Mouse (Mus musculus) thymus, postnatal 36 days (tissue): ENCODE results near the gene Cdc14a.

Experiments
- DNase-seq, 2 experiments: peaks; one replicate each; pipeline ENCODE4 v3.0.0; 2022; ENCODE audit warnings: mixed read lengths in 2 of 2

Gene Cdc14a

GRCm38 (mm10) chr3:116327001-116327615 is 96.7 kb downstream of the Cdc14a start:
- DNase-seq: peak; percentile 74 to 78

DNA sequence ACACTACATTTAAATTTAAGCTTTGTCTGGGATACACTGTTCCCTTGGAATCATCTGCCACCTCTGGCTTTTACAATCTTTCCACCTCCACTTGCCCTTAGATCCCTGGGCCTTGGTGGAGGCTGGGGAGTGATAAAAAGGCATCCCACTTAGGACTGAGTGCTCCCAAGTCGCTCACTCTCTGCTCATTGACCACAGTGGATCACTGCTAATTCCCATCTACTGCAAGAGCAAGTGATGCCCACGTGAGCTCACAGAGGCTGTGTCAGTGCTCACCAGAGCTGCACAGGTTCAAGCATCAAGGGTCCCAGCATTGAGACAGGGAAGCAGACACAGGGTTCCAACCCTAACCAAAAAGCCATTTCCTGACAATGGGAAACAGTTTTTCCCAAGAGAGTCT is 98.3 kb downstream of the Cdc14a start:
- no peak for DNase-seq

DNA sequence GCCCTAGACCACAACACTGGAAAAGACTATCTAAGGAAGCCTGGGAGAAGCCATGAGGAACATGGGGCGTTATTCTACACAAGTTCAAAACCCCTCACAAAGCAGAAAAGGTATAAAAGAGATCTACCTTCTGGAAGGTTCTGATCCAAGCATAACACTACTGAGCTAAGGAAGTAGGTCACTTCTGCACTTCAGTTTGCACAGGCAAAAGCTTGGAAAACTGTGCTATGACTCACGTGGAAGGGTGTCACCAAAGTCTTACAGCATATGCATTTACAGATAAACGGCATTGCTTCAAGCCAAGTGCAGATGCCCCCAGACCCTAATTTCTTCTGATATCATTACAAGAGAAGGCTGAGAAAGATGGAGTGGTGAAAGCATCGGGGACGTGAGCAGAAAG is 104.1 kb downstream of the Cdc14a start:
- DNase-seq: no peak

- no peak for DNase-seq
Measured at GRCm38 (mm10) chr3:116311838-116312237, 112.0 kb downstream of the Cdc14a start.

GRCm38 (mm10) chr3:116311173-116311572 is 112.7 kb downstream of the Cdc14a start:
- DNase-seq: no peak

- DNase-seq: no peak
Measured at GRCm38 (mm10) chr3:116310672-116311071, 113.2 kb downstream of the Cdc14a start.

DNA sequence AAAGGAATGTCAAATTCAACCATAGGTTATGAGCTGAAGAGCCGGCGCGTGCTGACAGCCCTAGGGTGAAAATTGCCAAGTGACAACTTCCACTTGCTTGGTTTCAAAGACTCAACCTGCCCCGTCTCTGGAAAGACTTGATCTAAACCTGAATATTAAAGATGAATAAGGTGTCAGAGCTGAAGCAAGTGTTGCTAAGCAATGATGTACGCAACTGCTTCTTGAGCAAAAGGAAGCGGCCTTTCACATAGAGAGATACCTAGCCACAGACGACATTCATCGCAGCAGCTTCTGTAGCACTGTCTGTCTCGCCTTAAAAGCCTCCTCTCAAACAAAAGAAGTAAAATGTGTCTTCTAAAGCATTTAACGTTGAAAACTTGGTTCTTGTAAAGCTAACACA is 113.8 kb downstream of the Cdc14a start:
- no peak for DNase-seq

DNA sequence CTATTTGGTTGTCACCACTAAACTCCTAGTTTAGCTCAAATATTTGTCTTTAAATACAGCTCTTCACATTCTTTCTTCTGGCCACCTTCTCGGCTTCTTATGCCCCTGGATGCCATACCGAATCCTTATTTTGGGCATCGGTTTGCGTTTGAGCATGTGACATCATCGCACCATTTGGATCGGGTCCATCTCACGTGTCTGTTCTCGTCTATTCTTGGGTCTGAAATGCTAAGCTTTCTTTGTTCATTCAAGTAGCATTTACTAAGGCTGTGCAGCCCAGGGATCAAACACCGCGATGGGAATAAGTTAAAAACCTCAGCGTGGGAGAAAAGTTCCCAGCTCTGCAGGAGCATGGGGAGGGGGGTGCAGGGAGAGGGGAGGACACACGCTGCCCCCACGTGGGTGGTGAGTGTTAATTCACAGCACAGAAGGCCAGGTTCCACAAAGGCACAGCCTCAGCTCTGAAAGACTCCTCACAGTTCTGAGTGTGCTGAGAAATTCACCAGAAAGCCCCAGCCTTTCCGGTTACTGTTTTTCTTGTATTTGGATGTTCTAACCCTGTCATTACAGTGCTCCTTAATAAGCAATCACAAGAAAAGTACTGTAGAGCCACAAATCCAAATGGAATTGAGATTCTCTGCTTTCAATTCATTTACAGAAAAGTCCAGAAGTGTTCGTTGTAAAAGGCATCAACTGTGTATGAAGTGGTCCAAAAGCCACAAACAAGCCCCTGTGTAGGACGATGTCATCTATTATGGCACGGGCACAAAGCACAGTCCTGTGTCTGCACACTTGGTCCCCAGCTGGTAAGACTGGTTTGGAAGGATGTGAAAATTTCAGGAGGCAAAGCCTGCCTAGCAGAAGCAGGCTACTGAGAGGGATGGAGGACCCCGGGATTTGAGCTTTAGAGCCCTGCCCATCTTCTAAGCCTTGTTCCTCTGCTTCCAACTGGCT is 118.8 kb downstream of the Cdc14a start:
- no peak for DNase-seq

GRCm38 (mm10) chr3:116302581-116302980 is 121.3 kb downstream of the Cdc14a start:
- DNase-seq: no peak

- no peak for DNase-seq
Measured at GRCm38 (mm10) chr3:116301754-116302153, 122.1 kb downstream of the Cdc14a start.

DNA sequence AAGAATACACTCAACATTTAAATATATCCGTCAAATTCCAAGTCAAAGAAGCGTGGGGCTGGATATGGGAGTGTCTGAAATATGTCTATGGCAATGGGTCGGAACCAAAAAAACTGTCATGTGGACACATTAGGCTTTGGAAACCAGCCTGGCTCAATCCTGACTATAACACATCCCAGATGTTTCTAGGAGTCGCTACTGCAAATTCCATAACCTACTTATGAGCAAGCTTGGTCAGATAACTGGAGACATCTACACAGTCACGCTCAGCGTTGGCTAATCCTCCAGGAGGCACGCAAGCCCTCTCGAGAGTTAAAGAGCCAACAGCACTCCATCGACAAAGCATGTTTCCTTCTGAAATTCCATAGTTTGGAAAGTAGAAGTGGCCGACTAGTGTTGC is 125.1 kb downstream of the Cdc14a start:
- DNase-seq: no peak

DNA sequence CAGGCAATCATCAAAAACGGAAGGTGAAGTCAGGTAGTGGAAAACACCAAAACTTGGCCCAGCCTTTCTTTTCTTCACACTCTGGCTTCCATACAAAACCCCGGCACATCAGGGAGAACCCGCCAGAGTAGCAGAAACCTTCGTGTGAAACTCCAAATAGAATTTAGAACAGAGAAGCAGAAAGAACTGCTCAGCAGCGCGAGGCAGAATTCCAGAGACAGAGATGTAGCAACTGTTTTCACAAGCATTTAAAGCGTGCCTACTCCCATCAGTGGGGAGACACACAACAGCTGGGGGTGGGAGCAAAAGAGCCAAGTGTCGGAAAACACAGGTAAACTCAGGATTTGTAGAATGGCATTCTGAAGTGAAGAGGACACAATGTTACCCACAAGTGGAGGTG is 125.8 kb downstream of the Cdc14a start:
- no peak for DNase-seq

DNA sequence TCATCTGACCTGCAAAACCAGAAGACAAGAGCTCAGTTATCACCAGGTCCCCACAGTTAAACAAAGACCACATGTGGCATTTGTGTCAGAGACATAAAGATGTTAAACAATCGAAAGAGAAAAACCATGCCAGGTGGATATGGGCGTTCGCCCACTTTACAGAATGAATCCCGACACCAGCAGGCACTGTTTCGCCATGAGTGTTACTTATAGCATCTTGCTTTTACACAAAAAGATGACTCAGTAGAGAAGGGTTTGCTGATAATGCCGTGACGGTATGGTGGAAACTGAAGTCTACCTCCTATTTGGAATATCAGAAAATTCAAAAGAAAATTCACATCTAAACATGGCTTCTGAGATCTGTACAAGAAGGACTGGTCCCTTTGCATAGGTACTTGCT is 126.7 kb downstream of the Cdc14a start:
- DNase-seq: no peak

DNA sequence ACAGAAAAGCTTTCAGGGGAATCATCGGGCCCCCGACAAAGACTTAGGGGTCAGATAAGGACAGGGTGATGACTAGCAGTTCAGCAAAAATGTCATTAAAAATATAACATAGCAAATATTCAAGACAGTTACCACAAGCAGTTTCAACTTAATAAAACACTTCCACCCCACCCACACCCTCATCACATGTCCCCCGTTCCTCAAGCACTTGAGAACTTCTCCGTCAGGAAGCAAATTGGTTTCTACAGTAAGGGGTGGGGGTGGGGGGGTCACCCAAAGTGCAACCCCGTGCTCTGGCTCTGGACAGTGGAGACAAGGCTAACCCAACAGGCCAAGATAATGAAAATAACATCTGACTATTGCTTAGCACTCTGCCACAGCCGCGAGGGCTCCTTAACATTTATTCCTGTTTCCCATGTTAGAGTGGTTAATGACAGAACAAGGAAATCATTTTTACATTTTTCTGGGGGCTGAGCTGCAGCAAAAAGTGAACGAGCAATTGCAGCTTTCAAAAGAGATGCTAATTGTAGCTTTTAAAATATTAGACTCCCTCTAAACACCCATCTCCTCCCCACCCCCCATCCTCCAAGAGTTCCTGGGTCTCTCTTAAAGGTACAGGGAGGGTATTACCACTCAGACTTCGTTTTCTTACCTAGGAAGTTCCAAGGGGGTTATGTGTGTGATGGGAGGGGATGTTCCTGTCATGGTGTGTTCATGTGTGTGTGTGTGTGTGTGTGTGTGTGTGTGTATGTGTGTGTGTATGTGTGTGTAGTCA is 133.6 kb downstream of the Cdc14a start:
- DNase-seq: no peak

DNA sequence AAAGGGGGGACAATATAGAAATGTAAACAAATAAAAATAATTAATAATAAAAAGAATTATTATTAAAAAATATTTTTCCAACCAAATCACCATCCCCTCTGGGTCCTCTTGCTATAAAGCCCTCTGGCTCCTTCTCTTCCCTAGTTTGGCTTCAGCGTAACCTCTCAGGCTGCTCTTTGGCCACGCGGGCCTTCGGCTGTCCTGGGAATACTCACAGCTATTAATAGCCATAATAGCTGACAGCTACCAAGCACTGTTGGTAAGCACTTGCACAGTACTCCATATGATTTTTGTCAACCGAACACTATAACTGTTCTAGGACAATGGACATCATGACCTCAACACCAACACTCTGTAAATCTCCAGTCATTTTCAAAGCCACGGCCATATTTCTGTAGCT is 135.0 kb downstream of the Cdc14a start:
- no peak for DNase-seq

DNA sequence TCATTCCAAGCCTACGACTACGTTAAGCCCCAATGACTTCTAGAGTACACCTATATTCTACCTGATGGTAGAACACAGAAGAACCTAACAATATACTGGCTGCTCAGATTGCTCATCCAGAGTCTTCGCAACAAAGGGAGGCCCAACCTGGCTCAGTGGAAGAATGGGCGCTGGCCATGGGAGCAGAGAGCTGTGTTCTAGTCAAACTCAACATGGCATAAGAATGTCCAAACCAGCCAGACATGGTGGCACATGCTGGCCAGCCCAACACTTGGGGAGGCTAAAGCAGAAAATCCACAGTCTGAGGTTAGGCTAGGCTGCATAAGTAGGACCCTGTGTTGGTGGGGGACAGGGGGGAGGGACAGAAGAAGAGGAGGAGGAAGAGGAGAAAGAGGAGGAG is 139.1 kb downstream of the Cdc14a start:
- no peak for DNase-seq

DNA sequence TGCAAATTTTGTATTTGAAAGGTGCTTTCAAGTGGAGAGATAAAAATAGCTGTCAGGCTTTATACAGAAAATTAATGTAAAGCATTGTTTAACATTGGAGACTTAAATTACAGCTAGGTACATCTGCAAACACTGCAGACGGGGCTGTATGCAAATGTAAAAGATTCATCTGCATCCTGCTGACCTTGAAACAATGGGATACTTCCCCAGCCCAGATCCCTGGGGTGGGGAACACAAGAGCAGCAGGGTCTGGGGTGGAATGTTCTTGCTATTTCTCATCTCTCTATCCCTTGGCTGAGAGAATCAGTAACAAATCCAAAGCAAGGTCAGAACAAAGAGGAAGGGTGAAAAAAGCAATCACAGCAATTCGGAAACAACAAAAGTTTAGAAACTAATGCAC is 139.8 kb downstream of the Cdc14a start:
- no peak for DNase-seq

DNA sequence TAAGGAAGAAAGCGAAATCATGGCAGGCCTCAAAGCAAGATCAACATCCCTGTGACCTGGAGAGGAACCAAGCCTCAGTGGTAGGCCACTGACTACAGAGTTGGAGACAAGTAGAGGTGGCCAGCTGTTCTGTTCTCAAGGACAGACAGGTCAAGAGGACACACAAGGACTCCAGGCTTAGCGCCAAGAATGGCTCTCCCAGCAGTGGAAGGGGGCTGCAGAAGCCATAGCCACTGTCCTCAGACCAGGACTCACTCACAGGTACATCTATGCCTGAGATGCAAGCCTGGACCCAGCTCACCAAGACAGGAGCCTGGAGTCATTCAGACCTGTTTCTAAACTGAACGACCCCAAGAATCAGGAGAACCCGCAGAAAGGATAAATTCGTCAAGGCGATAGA is 142.2 kb downstream of the Cdc14a start:
- no peak for DNase-seq

GRCm38 (mm10) chr3:116277146-116277545 is 146.7 kb downstream of the Cdc14a start:
- DNase-seq: no peak

DNA sequence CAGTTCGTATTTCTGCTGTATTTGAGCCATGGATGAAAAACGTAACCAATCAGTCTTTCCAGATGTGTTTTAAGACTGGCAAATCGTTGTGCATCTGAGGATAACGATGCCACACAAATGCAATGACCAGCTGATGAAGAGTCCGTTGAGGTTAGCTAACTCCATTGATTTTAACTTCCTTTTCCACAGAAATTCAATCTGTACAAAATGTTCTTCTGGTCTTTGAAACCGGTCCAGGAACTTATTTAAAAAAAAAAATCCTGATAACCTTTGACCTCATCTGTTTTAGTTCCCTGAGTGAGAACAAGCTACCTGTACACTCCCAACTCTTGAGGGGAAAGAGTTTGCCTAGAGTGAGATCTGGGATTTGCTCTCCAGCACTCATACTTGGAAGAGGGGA is 152.2 kb downstream of the Cdc14a start:
- DNase-seq: no peak

GRCm38 (mm10) chr3:116267036-116267654 is 156.7 kb downstream of the Cdc14a start:
- no peak for DNase-seq

DNA sequence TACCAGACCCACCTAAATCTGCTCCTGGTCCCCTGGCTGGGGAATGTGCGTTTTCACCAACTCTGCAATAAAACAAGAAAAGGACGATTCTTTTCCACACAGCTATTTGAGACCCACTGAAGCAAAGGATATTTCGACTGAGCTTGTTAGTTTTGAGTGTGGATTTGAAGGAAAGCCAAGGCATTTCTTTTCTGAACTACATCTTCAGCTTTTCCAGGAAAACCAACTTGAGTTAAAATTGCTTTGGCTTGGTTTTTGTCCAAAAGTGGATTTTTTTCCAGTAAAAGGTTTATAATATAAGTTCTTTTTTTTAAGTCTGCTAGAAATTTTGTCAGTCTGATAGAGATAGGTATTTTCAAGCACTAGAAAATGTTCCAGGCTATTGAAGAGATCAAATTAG is 157.5 kb downstream of the Cdc14a start:
- DNase-seq: no peak

DNA sequence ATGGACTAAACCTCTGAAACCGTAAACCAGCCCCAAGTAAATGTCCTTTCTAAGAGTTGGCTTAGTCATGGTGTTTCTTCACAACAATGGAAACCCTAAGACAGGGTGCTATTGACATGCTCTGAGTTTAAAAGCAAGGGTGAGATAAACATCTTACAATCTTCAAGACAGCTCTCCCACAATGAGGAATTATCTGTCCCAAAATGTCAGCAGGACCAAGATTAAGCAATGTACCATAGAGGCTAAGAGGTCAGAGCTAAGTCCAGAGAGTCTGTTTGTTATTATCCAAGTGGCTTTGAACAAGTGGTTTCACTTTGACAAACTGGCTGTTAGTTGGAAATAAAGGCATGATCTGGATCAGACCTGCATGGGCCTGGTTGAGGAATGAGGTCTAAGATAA is 159.9 kb downstream of the Cdc14a start:
- no peak for DNase-seq
